ENCODE assay signal across 9 mouse cellular contexts in the genomic region with DNA sequence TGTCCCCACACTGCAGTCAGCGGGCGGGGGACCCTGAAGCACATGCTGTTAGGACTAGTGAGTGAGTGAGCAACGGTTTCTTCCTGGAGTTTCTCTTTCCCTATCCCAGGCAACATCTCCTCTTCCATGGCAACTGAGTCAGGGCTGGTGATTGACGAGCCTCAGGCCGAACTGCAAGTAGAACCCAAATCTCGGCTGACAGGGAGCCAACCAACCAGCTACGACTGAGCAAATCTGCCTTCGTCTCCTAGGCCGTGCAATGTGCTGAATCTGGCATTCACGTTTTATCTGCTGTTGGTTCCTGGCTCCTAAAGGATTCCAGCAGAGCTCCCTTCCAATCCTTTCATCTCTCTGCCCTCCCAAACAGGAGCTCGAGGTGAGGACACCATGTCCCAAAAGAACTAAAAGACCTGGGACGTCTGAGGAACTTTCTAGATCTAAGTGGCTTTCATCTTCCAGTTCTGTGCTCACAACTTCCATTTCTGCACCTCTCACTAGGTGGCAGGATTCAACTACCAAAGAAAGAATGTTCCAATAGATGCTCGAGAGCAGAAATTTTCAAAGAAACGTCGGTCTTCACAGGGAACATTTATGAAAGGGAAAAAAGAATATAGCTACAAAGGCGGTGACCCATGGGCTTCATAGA. TPM values are rescaled to one million over a fixed set of nuclear protein-coding genes. Genes with fewer than 3 reads are reported as not detected.
DNase-seq lines count a peak whose midpoint lies in the region; ATAC-seq and TF ChIP-seq lines count a peak whose summit lies in the region.
"Had no signal": no experiment of that assay in that cellular context is flagged by ENCODE, and none has a peak within 500 bp of the region (broad histone marks: within the 10 kb centered on the region; RNA-seq: fewer than 3 reads in every experiment).

No protein-coding gene starts in this region.

- H3K4me1 ChIP-seq in forebrain, embryonic 13.5 days, result peaks cover 20% of the 10 kb centered on the region
- peaks cover 17% of the 10 kb centered on the region for H3K4me1 ChIP-seq in forebrain, embryonic 12.5 days
- H3K4me1 ChIP-seq in heart, embryonic 13.5 days, result peaks cover 26% of the 10 kb centered on the region
- peaks cover 14% of the 10 kb centered on the region for H3K4me1 ChIP-seq in stomach, embryonic 15.5 days

- no peaks in the 10 kb centered on the region for H3K9me3 ChIP-seq in forebrain, embryonic 13.5 days (replicated peaks)
- no peaks in the 10 kb centered on the region for H3K9me3 ChIP-seq in forebrain, embryonic 12.5 days
- no peaks in the 10 kb centered on the region for H3K9me3 ChIP-seq in heart, embryonic 13.5 days
- H3K9me3 ChIP-seq in stomach, embryonic 15.5 days, result no peaks in the 10 kb centered on the region

- H3K9ac ChIP-seq in forebrain, embryonic 13.5 days, result no peak overlapping the region
- no peak overlapping the region for H3K9ac ChIP-seq in forebrain, embryonic 12.5 days
- peak overlapping the region; percentile 72 for H3K9ac ChIP-seq in heart, embryonic 13.5 days
- no peak overlapping the region for H3K9ac ChIP-seq in stomach, embryonic 15.5 days

- H3K36me3 ChIP-seq in forebrain, embryonic 13.5 days (ENCODE audit: poor library complexity, severe bottlenecking), result no peaks in the 10 kb centered on the region
- H3K36me3 ChIP-seq in forebrain, embryonic 12.5 days (replicated peaks), result no peaks in the 10 kb centered on the region
- H3K36me3 ChIP-seq in heart, embryonic 13.5 days, result no peaks in the 10 kb centered on the region
- no peaks in the 10 kb centered on the region for H3K36me3 ChIP-seq in stomach, embryonic 15.5 days
- H3K36me3 ChIP-seq: G1E had no signal

- TF ChIP-seq CTCF in brain, embryonic 14.5 days (IDR thresholded peaks at IDR 0.05; ENCODE audit: borderline replicate concordance, extremely low read depth, insufficient read depth, insufficient read length), result peak; percentile 36; the same call in 1 of the 2 replicates

- H3K27me3 ChIP-seq in forebrain, embryonic 13.5 days, result peaks cover 2% of the 10 kb centered on the region; the same call in 1 of the 2 replicates
- H3K27me3 ChIP-seq in forebrain, embryonic 12.5 days, result peaks cover 17% of the 10 kb centered on the region; the same call in 1 of the 2 replicates
- no peaks in the 10 kb centered on the region for H3K27me3 ChIP-seq in heart, embryonic 13.5 days (replicated peaks)
- H3K27me3 ChIP-seq in stomach, embryonic 15.5 days (replicated peaks), result no peaks in the 10 kb centered on the region

- no peak overlapping the region for H3K4me2 ChIP-seq in forebrain, embryonic 13.5 days
- no peak overlapping the region for H3K4me2 ChIP-seq in forebrain, embryonic 12.5 days
- H3K4me2 ChIP-seq in heart, embryonic 13.5 days, result peak overlapping the region; percentile 57
- peak overlapping the region; percentile 38 for H3K4me2 ChIP-seq in stomach, embryonic 15.5 days

- ATAC-seq in forebrain, embryonic 13.5 days, result peak; percentile 19; the same call in 1 of the 2 replicates
- no peak for ATAC-seq in forebrain, embryonic 12.5 days (ENCODE audit: low FRiP score)
- no peak for ATAC-seq in heart, embryonic 13.5 days (ENCODE audit: extremely low read depth, insufficient number of reproducible peaks, low FRiP score, low TSS enrichment)
- ATAC-seq in stomach, embryonic 15.5 days (ENCODE audit: insufficient read depth, low FRiP score, low read depth), result no peak

- TF ChIP-seq POLR2A in brain, embryonic 14.5 days (IDR thresholded peaks at IDR 0.05; ENCODE audit: borderline replicate concordance, extremely low read depth, insufficient read depth, insufficient read length, poor library complexity, severe bottlenecking), result no peak

- peak; percentile 56 for DNase-seq in A20 (ENCODE audit: low read depth, low spot score)
- DNase-seq in brain, embryonic 14.5 days (ENCODE audit: low read depth), result peak; percentile 75
- peak; percentile 29 for DNase-seq in large intestine, adult 2 months (ENCODE audit: low read depth, low spot score)
- peak; percentile 68 for DNase-seq in lung, postnatal 10 days

- H3K4me3 ChIP-seq in forebrain, embryonic 13.5 days, result no peak overlapping the region
- H3K4me3 ChIP-seq in forebrain, embryonic 12.5 days (replicated peaks), result no peak overlapping the region
- peak overlapping the region; percentile 34 for H3K4me3 ChIP-seq in heart, embryonic 13.5 days
- H3K4me3 ChIP-seq in stomach, embryonic 15.5 days (replicated peaks), result peak overlapping the region; percentile 20

- WGBS in forebrain, embryonic 13.5 days, result 48% methylated on average over 16 of the region's 16 CpGs
- 54% methylated on average over 16 of the region's 16 CpGs for WGBS in forebrain, embryonic 12.5 days
- 26% methylated on average over 16 of the region's 16 CpGs for WGBS in heart, embryonic 13.5 days
- 42% methylated on average over 16 of the region's 16 CpGs for WGBS in large intestine, adult 2 months
- WGBS in stomach, embryonic 15.5 days, result 27% methylated on average over 16 of the region's 16 CpGs

- no peak overlapping the region for H3K27ac ChIP-seq in forebrain, embryonic 13.5 days
- H3K27ac ChIP-seq in forebrain, embryonic 12.5 days, result no peak overlapping the region
- H3K27ac ChIP-seq in heart, embryonic 13.5 days (replicated peaks), result peak overlapping the region; percentile 16
- no peak overlapping the region for H3K27ac ChIP-seq in stomach, embryonic 15.5 days

RNA-seq across cellular contexts. Expression of gene Synpo2, which starts 1.6 kb away (rescaled TPM):
- polyA plus RNA-seq in forebrain, embryonic 13.5 days (2015; fragmentation: Nextera tagmentation; extraction: Ambion mirVana), result 0.55 and 0.72 TPM in 2 replicates
- 1.6 and 2.8 TPM in 2 replicates for polyA plus RNA-seq in forebrain, embryonic 12.5 days (2016; fragmentation: Nextera tagmentation; extraction: Ambion mirVana)
- 0.63 and 1.3 TPM in 2 replicates for polyA plus RNA-seq in brain, embryonic 14.5 days (2012; rRNA removed)
- polyA plus RNA-seq in heart, embryonic 13.5 days (2015; fragmentation: Nextera tagmentation; extraction: Ambion mirVana), result 15.1 and 16.8 TPM in 2 replicates
- polyA plus RNA-seq in large intestine, adult 2 months (2012; rRNA removed), result 17.2 and 24.4 TPM in 2 replicates
- 28.0 and 33.2 TPM in 2 replicates for polyA plus RNA-seq in stomach, embryonic 15.5 days (2015; fragmentation: Nextera tagmentation; extraction: Ambion mirVana)
- polyA plus RNA-seq: G1E had no signal

RNA-seq across cellular contexts. Expression of gene Sec24d, which starts 32.9 kb away (rescaled TPM):
- polyA plus RNA-seq in forebrain, embryonic 13.5 days (2015; fragmentation: Nextera tagmentation; extraction: Ambion mirVana), result 10.8 and 10.9 TPM in 2 replicates
- 13.2 and 16.9 TPM in 2 replicates for polyA plus RNA-seq in forebrain, embryonic 12.5 days (2016; fragmentation: Nextera tagmentation; extraction: Ambion mirVana)
- 15.6 and 15.9 TPM in 2 replicates for polyA plus RNA-seq in brain, embryonic 14.5 days (2012; rRNA removed)
- polyA plus RNA-seq in heart, embryonic 13.5 days (2015; fragmentation: Nextera tagmentation; extraction: Ambion mirVana), result 67.2 and 70.4 TPM in 2 replicates
- 32.1 and 82.7 TPM in 2 replicates for polyA plus RNA-seq in large intestine, adult 2 months (2012; rRNA removed)
- polyA plus RNA-seq in stomach, embryonic 15.5 days (2015; fragmentation: Nextera tagmentation; extraction: Ambion mirVana), result 97.6 and 106 TPM in 2 replicates
- polyA plus RNA-seq: G1E had no signal

Comparison
In these comparisons a context has a peak if more than half of its experiments do, and no peak if none do; other contexts are left out.
1. H3K4me2 ChIP-seq: peak in heart, embryonic 13.5 days (single experiment) and stomach, embryonic 15.5 days (single experiment); none in forebrain, embryonic 13.5 days (single experiment) and forebrain, embryonic 12.5 days (single experiment).
2. H3K4me3 ChIP-seq: peak in heart, embryonic 13.5 days (single experiment) and stomach, embryonic 15.5 days (single experiment); none in forebrain, embryonic 13.5 days (single experiment) and forebrain, embryonic 12.5 days (single experiment).
3. Peak in every context shown above with its lines, with median percentiles within 50 percentile points of each other: DNase-seq.